Mouse (Mus musculus): Measurements from ENCODE around the gene Cracr2b. TPM values are rescaled to one million over a fixed set of nuclear protein-coding genes. Genes with fewer than 3 reads are reported as not detected.

The Cracr2b gene
- total and polyA plus RNA-seq, 3 experiments: 15.4 to 35.0 (median 19.4) TPM

GRCm38 (mm10) chr7:141432186-141432611, 28.7 kb upstream of the Cracr2b start:
- H3K4me3 ChIP-seq: peak overlapping the region; percentile 32; the same call in 1 of the 2 replicates
- 60% methylated on average over 8 of the region's 8 CpGs for WGBS

GRCm38 (mm10) chr7:141432741-141433516, 28.0 kb upstream of the Cracr2b start:
- H3K79me2 ChIP-seq (replicated peaks; ENCODE audit: control insufficient read depth, insufficient read depth, low read length): no peaks in the 10 kb centered on the region
- intact Hi-C loops (cut with DNase I): loop anchor here (1.0 kb wide), 1 partner anchor 19 kb away; the partner anchor contains the start of gene Gatd1
- 71% methylated on average over 6 of the region's 6 CpGs for WGBS
- TF ChIP-seq POLR2A (IDR thresholded peaks at IDR 0.05; ENCODE audit: insufficient read depth, low read depth, low read length): peak; percentile 45
- TF ChIP-seq EP300 (IDR thresholded peaks at IDR 0.05; ENCODE audit: insufficient read depth, low read depth, low read length): 0 out of 2 replicates have a peak, but pooled peaks have one; percentile 63
- TF ChIP-seq CTCF (IDR thresholded peaks at IDR 0.05): no peak
- no peaks in the 10 kb centered on the region for H3K27me3 ChIP-seq (ENCODE audit: control insufficient read depth, insufficient read depth, low read length)
- H3K27ac ChIP-seq: peak overlapping the region; percentile 96
- peak; percentile 72 to 81 for DNase-seq
- H3K4me1 ChIP-seq (ENCODE audit: control insufficient read depth, insufficient read depth, low read length): peaks cover 11% of the 10 kb centered on the region
- H3K9ac ChIP-seq (ENCODE audit: low read depth, low read length): peak overlapping the region; percentile 37; the same call in 1 of the 2 replicates
- H3K4me3 ChIP-seq: peak overlapping the region; percentile 67; the same call in 1 of the 2 replicates
- H3K36me3 ChIP-seq (ENCODE audit: control insufficient read depth, insufficient read depth, low read length): no peaks in the 10 kb centered on the region

More at GRCm38 (mm10) chr7:141432186-141432611, 28.7 kb upstream of the Cracr2b start:
- Histone ChIP-seq H3K27me3 (ENCODE audit: control insufficient read depth, insufficient read depth, low read length) (no peaks in the 10 kb centered on the region), H3K27ac (peak overlapping the region; percentile 96), H3K4me1 (ENCODE audit: control insufficient read depth, insufficient read depth, low read length) (peaks cover 11% of the 10 kb centered on the region), H3K79me2 (replicated peaks; ENCODE audit: control insufficient read depth, insufficient read depth, low read length) (no peaks in the 10 kb centered on the region), H3K9ac (ENCODE audit: low read depth, low read length) (peak overlapping the region; percentile 37; the same call in 1 of the 2 replicates), H3K36me3 (ENCODE audit: control insufficient read depth, insufficient read depth, low read length) (no peaks in the 10 kb centered on the region)
- no peak for TF ChIP-seq POLR2A (IDR thresholded peaks at IDR 0.05; ENCODE audit: insufficient read depth, low read depth, low read length)
- 0 out of 2 replicates have a peak, but pooled peaks have one; percentile 14 for TF ChIP-seq EP300 (IDR thresholded peaks at IDR 0.05; ENCODE audit: insufficient read depth, low read depth, low read length)
- intact Hi-C loops (cut with DNase I): loop anchor here (1.0 kb wide), 1 partner anchor 18 kb away; the partner anchor contains the start of gene Gatd1
- peak; percentile 67 to 68 for DNase-seq

- Histone ChIP-seq H3K36me3 (ENCODE audit: control insufficient read depth, insufficient read depth, low read length) (no peaks in the 10 kb centered on the region), H3K79me2 (replicated peaks; ENCODE audit: control insufficient read depth, insufficient read depth, low read length) (no peaks in the 10 kb centered on the region), H3K27ac (peak overlapping the region; percentile 96), H3K27me3 (ENCODE audit: control insufficient read depth, insufficient read depth, low read length) (no peaks in the 10 kb centered on the region), H3K9ac (ENCODE audit: low read depth, low read length) (peak overlapping the region; percentile 49), H3K4me3 (peak overlapping the region; percentile 67), H3K4me1 (ENCODE audit: control insufficient read depth, insufficient read depth, low read length) (peaks cover 11% of the 10 kb centered on the region)
- 66% methylated on average over 15 of the region's 15 CpGs for WGBS
- intact Hi-C loops (cut with DNase I): no loop called here
- no peak for TF ChIP-seq POLR2A (IDR thresholded peaks at IDR 0.05; ENCODE audit: insufficient read depth, low read depth, low read length)
- no peak for TF ChIP-seq EP300 (IDR thresholded peaks at IDR 0.05; ENCODE audit: insufficient read depth, low read depth, low read length)
- DNase-seq: peak in 1 of 2 experiments; percentile 29
These were observed 27.1 kb upstream of the Cracr2b start for GRCm38 (mm10) chr7:141433517-141434400.

- H3K36me3 ChIP-seq (ENCODE audit: control insufficient read depth, insufficient read depth, low read length): no peaks in the 10 kb centered on the region
- intact Hi-C loops (cut with DNase I): no loop called here
- 15% methylated on average over 8 of the region's 8 CpGs for WGBS
These were observed 26.4 kb upstream of the Cracr2b start for GRCm38 (mm10) chr7:141434464-141434863.

GRCm38 (mm10) chr7:141435129-141435855, 25.6 kb upstream of the Cracr2b start:
- Histone ChIP-seq H3K9ac (ENCODE audit: low read depth, low read length) (peak overlapping the region; percentile 49), H3K4me1 (ENCODE audit: control insufficient read depth, insufficient read depth, low read length) (peaks cover 11% of the 10 kb centered on the region), H3K27me3 (ENCODE audit: control insufficient read depth, insufficient read depth, low read length) (no peaks in the 10 kb centered on the region), H3K27ac (peak overlapping the region; percentile 96), H3K4me3 (peak overlapping the region; percentile 67), H3K36me3 (ENCODE audit: control insufficient read depth, insufficient read depth, low read length) (no peaks in the 10 kb centered on the region), H3K79me2 (replicated peaks; ENCODE audit: control insufficient read depth, insufficient read depth, low read length) (no peaks in the 10 kb centered on the region)
- intact Hi-C loops (cut with DNase I): no loop called here
- TF ChIP-seq CTCF (IDR thresholded peaks at IDR 0.05): no peak
- peak; percentile 50; the same call in 1 of the 2 replicates for TF ChIP-seq EP300 (IDR thresholded peaks at IDR 0.05; ENCODE audit: insufficient read depth, low read depth, low read length)
- TF ChIP-seq POLR2A (IDR thresholded peaks at IDR 0.05; ENCODE audit: insufficient read depth, low read depth, low read length): peak; percentile 91
- DNase-seq: peak; percentile 73 to 79
- WGBS: 4% methylated on average over 17 of the region's 17 CpGs

More at GRCm38 (mm10) chr7:141434464-141434863, 26.4 kb upstream of the Cracr2b start:
- 0 out of 2 replicates have a peak, but pooled peaks have one; percentile 27 for TF ChIP-seq POLR2A (IDR thresholded peaks at IDR 0.05; ENCODE audit: insufficient read depth, low read depth, low read length)
- no peak for TF ChIP-seq CTCF (IDR thresholded peaks at IDR 0.05)
- peak; percentile 56 to 66 for DNase-seq
- Histone ChIP-seq H3K4me1 (ENCODE audit: control insufficient read depth, insufficient read depth, low read length) (peaks cover 11% of the 10 kb centered on the region), H3K4me3 (peak overlapping the region; percentile 67), H3K27ac (peak overlapping the region; percentile 96), H3K27me3 (ENCODE audit: control insufficient read depth, insufficient read depth, low read length) (no peaks in the 10 kb centered on the region), H3K9ac (ENCODE audit: low read depth, low read length) (peak overlapping the region; percentile 49), H3K79me2 (replicated peaks; ENCODE audit: control insufficient read depth, insufficient read depth, low read length) (no peaks in the 10 kb centered on the region)
